Mouse (Mus musculus) megakaryocyte-erythroid progenitor cell, adult 5-6 weeks (primary cell): Measurements from ENCODE around the gene Tob2. TPM values are rescaled to one million over a fixed set of nuclear protein-coding genes. Genes with fewer than 3 reads are reported as not detected.

ENCODE experiments used
- ATAC-seq: replicated peaks from 2 replicates; pipeline ENCODE4 v1.8.0; 2016; ENCODE audit warnings: mild to moderate bottlenecking, inconsistent platforms; ENCODE audit not compliant: severe bottlenecking, poor library complexity, low FRiP score, low TSS enrichment
- total RNA-seq, 2 experiments: library from RNA; stranded (forward) in 1 of 2; stranded (reverse) in 1 of 2; fragments of 200-1000, 215-1000 nt in 1 of 2; fragments of >200 nt in 1 of 2; fragmentation: Nextera tagmentation in 1 of 2; gene quantifications; 2 replicates each; pipeline ENCODE4 v1.2.3; 2014 to 2017

Gene Tob2
- total RNA-seq, 2 experiments from 2014 or later, result 20.4 to 22.4 TPM

- no peak for ATAC-seq
These were observed 40.2 kb downstream of the Tob2 start for GRCm38 (mm10) chr15:81818404-81818803.

DNA sequence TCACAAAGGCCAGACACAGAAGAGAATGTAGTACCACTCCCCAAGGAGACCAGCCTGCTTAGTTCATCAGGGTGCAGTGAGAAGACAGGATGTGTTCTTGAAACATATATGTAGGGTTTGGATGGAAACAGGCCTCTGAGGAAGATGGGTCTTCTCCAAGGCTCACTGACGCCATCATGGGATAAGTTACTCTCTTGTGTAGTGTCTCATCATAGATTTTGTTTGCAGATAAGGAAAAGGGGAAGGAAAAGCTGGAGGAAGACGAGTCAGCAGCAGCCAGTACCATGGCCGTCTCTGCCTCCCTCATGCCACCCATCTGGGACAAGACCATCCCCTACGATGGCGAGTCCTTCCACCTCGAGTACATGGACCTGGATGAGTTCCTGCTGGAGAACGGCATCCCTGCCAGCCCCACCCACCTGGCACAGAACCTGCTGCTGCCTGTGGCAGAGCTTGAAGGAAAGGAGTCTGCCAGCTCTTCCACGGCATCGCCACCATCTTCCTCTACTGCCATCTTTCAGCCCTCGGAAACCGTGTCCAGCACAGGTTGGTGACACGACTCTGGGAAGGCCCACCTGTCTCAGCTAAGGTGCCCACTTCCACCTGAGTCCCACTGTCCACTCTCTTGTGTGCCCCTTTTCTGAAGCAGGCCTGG is 43.8 kb downstream of the Tob2 start:
- ATAC-seq, result no peak

DNA sequence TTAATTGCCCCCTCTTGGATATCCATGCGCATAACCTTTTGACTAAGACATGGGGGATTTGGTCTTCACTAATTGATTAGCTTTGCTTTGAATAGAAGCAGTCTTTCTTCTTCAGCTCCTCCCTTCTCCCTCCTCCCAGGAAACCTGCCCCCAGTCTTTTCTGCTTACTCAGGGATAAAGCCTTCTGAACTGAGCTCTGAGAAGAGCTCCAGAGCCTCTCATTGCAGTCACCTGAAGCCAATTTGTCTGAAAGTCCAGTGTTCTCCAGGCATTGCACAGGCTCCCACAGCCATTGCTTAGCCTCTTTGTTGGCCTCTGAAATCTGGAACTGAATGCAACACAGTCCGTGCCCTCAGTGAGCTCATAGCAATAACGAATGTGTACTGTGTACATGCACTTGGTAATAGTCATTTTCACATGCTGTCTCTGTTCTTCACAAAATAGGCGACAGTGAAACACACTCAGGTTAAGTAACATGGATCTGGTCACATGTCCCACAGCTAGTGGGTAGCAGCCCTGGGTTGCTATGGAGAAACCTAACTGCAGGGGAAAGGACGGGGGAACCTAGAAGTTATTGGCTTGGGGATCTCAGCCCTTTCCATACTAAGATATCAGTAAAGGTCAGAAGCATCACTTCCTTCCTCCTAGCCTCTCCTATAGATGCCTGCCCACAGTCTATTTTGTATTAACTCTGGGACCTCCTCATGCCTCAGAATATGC is 44.5 kb downstream of the Tob2 start:
- no peak for ATAC-seq

GRCm38 (mm10) chr15:81812696-81813631 is 45.6 kb downstream of the Tob2 start:
- no peak for ATAC-seq

- ATAC-seq, result no peak
These were observed 46.3 kb downstream of the Tob2 start for GRCm38 (mm10) chr15:81812287-81812686.

DNA sequence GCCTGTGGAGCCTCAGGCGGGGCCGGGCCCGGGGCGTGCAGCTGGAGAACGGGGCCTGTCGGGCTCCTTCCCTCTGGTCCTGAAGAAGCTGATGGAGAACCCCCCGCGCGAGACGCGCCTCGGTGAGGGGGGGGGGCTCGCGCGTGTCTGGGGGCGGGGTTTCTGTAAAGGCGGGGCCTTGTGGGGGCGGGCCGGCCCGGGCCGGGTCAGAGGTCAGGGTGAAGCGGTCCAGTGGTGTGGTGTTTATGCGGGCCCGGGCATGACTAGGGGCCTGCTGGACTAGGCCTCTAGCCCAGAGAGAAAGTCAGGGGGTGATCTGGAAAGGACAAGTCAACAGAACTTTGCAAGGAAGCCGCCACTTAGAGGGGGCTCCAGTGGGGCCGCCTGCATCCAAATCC is 47.0 kb downstream of the Tob2 start:
- no peak for ATAC-seq

DNA sequence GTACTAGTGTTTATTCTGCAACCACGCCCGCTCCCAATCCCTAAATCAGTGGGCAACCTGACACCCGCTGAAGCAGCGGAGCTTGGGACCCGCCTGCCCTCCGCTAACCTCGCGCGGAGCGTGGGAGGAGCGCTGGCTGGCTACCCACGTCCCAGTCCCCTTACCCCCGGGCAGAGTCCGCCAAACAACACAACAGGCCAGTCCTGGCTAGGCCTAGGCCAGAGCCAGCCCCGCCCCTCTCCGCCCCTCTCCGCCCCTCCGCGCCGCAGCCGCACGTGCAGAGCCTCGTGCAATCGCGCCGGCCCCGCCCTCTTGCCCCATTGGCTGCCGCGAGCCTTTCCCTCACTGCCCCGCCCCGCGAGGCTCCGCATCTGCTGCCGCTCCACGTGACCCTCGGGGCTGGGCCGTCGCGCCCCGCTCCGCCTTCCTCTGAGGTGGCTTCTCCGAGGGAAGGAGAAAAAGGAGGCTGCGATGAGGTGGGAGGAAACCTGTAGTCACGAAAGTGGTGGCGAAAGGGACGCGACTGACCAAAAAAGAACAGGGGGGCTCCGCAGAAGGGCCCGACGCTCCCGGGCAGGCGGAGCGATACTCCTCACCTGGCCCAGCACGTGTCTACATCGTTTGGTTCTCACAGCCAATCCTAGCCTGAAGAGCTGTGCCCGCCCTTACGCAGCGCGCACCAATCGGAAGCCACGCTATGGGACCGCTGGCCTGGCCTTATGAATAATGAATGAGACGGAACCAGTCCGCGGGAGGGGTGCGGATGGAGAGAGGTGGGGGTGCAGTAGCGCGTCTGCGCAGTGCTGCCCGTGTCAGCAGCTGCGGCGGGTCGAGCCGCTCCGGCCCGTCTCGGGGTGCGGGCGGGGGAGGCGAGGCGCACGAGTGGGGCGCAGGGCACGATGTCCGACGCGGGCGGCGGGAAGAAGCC is 47.7 kb downstream of the Tob2 start:
- peak; percentile 94 for ATAC-seq

- ATAC-seq, result peak; percentile 45
These were observed 48.4 kb downstream of the Tob2 start for GRCm38 (mm10) chr15:81810150-81810549.

GRCm38 (mm10) chr15:81809550-81809949 is 49.0 kb downstream of the Tob2 start:
- no peak for ATAC-seq

- no peak for ATAC-seq
These were observed 49.8 kb downstream of the Tob2 start for GRCm38 (mm10) chr15:81808799-81809198.

GRCm38 (mm10) chr15:81806621-81807404 is 51.8 kb downstream of the Tob2 start:
- no peak for ATAC-seq

DNA sequence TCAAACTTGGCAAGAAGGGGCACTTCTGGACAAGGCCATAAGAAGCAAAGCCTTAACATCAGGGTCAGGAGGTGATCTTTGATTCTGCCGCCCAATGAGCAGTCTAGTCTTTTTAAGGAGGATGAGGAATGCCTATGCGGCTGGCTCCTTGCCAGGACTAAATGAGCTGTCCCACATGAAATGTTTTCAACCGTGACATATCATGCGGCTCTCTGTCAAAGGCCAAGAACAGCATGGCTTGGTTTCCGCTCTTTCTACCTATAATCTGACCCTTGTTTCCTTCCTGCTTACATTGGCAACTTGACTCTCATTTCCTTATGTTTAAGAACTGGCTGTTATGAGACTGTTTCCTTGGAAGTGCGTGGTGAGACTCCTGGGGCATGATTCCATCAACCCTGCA is 53.0 kb downstream of the Tob2 start:
- no peak for ATAC-seq

GRCm38 (mm10) chr15:81804883-81805282 is 53.7 kb downstream of the Tob2 start:
- ATAC-seq, result no peak

DNA sequence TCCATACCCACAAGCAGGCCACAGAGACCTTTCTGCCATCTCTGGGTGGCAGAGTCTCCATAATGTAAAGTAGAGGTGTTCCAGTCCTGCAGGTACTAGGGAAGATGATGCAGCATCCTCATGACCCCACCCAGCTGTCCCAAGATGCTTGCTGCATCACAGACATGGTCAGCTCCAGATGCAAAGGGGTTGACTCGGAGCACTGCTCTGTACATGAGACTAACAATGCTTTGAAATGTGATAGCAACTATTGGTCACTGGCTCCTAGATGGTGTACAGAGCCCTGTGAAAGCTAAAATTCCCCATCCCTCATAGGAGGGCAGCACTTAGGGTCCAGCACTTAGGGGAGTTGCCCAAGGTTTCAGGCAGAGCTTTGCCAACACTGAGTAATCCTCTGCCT is 54.4 kb downstream of the Tob2 start:
- ATAC-seq, result no peak

DNA sequence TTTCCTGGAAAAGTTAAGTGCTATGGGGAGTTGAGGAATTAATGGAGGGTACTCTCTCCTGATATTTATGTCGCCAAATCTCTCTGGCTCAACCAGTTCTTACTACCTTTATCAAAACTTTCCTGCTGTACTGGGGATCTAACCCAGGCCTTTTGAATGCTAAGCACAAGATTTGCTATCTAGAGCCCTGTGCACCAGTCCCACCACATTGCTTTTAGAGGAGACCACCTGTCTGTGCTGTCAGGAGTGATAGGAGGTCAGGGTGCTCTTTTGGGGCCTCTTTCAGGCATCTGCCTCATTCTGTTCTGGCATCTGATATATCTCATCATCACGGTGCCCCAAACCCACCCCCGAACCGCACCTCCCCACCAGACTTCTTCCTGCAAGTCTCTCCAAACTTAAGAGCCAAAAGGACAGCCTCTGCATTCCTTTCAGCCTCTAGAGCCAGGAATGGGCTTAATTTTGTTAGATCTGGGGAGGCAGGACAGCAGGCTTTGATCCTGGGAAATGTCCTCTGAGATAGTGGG is 55.1 kb downstream of the Tob2 start:
- ATAC-seq, result peak; percentile 53; the same call in 1 of the 2 replicates

- ATAC-seq, result peak; percentile 34
These were observed 55.6 kb downstream of the Tob2 start for GRCm38 (mm10) chr15:81802941-81803351.

DNA sequence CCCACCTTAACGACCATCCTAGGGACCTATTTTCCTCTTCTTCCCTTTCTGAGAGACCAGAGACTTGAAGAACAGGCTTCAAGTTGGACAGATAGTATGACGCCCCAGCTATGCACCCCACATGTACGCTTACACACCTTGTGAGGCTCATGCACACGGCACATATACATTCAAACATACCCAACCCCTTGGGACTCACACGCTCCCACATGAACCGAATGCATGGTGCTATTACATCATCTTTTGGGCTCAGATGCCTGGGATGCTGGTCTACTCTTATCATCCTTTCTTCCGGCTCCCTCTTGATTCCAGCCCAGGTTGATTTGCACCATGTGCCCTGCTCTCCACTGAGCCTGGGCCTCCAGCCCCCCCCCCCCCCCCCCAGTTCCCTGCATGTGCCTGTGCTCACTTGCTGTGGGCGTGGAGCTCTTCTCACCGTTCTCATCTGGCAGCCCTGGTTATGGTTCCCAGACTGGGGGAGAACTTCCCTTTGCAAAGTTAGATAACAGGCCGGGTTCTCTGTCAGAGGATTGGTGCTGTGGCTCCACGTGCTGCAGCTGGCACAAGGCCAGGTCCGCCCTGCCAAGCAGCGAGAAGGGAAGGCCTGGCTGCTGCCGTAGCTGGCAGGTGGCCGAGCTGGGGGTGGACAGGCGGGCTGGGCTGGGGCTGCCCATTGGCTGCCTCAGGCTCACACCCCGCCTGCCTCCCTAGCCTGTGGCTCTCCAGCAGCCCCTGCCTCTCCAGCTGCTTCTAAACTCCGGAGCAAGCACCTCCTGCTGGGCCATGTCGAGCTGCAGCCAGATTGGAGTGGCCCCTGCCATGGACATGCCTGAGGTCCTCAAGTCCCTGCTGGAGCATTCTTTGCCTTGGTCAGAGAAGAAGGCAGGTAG is 56.4 kb downstream of the Tob2 start, which contains the start of gene Tef:
Gene Tef, plus strand, starts transcription at position 421 of the 890 bp plus-strand sequence.
- ATAC-seq, result peak; percentile 89
